Mouse (Mus musculus): ENCODE measurements around the gene Pik3cd. TPM values are rescaled to one million over a fixed set of nuclear protein-coding genes. Genes with fewer than 3 reads are reported as not detected.
A peak's percentile ranks its signal among the peaks of the same experiment; 100 is the strongest.

Gene Pik3cd
- polyA plus RNA-seq, 1 experiment: 106 TPM

GRCm38 (mm10) chr4:149661967-149662589 is 40.3 kb downstream of the Pik3cd start:
- TF ChIP-seq CTCF (IDR thresholded peaks at IDR 0.05; ENCODE audit: borderline replicate concordance, control insufficient read depth, extremely low read depth, insufficient read depth, low read length, poor library complexity): no peak
- TF ChIP-seq POLR2A (IDR thresholded peaks at IDR 0.05; ENCODE audit: control insufficient read depth, extremely low read depth, insufficient read depth, low read length, poor library complexity): no peak
- 34% methylated on average over 14 of the region's 14 CpGs for WGBS
- H3K4me1 ChIP-seq (replicated peaks; ENCODE audit: control insufficient read depth, insufficient read depth, low read length): peaks cover 63% of the 10 kb centered on the region

GRCm38 (mm10) chr4:149660598-149660997 is 41.8 kb downstream of the Pik3cd start:
- peaks cover 9% of the 10 kb centered on the region for H3K36me3 ChIP-seq (ENCODE audit: control insufficient read depth, insufficient read depth, low read length)
- no peak overlapping the region for H3K4me3 ChIP-seq (ENCODE audit: control insufficient read depth, insufficient read depth, low read length)
- no peak for DNase-seq
- peaks cover 60% of the 10 kb centered on the region for H3K4me1 ChIP-seq (replicated peaks; ENCODE audit: control insufficient read depth, insufficient read depth, low read length)
- TF ChIP-seq CTCF (IDR thresholded peaks at IDR 0.05; ENCODE audit: borderline replicate concordance, control insufficient read depth, extremely low read depth, insufficient read depth, low read length, poor library complexity): no peak
- no peak for TF ChIP-seq POLR2A (IDR thresholded peaks at IDR 0.05; ENCODE audit: control insufficient read depth, extremely low read depth, insufficient read depth, low read length, poor library complexity)
- no peaks in the 10 kb centered on the region for H3K27me3 ChIP-seq (ENCODE audit: control insufficient read depth, insufficient read depth, low read length)
- 71% methylated on average over 7 of the region's 7 CpGs for WGBS
- no peak overlapping the region for H3K27ac ChIP-seq (ENCODE audit: control insufficient read depth, insufficient read depth, low read length)

More at GRCm38 (mm10) chr4:149661967-149662589, 40.3 kb downstream of the Pik3cd start:
- no peak for DNase-seq
- no peaks in the 10 kb centered on the region for H3K27me3 ChIP-seq (ENCODE audit: control insufficient read depth, insufficient read depth, low read length)
- no peak overlapping the region for H3K27ac ChIP-seq (ENCODE audit: control insufficient read depth, insufficient read depth, low read length)
- H3K4me3 ChIP-seq (ENCODE audit: control insufficient read depth, insufficient read depth, low read length): no peak overlapping the region
- peaks cover 9% of the 10 kb centered on the region for H3K36me3 ChIP-seq (ENCODE audit: control insufficient read depth, insufficient read depth, low read length)

DNA sequence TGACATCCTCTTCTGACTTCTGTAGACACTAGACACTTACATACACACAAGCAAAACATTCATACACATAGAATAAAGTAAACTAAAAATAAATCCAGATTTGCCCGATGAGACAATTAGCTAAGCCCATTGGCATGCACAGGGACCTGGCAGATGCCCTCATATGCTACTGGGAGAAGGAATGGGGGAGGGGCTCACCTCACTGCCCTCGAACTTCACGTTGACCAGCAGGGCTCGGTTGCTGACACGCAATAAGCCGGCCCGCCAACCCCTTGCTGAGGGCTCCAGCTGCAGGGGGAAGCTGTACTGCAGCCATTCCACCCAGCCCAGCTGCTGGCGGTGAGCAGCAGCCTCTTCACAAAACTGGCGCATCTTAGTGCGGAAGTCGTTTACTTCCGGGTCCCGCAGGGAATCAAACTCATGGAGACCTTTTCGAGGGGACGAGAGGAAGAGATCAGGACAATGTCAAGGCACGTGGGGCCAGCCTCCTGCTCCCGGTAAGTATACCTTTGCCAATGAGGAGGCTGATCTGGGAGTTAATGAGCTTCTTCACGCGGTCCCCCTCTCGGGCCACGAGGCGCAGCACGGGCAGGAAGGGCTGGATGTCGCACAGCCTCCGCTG is 42.8 kb downstream of the Pik3cd start:
- peaks cover 52% of the 10 kb centered on the region for H3K4me1 ChIP-seq (replicated peaks; ENCODE audit: control insufficient read depth, insufficient read depth, low read length)
- H3K36me3 ChIP-seq (ENCODE audit: control insufficient read depth, insufficient read depth, low read length): peaks cover 11% of the 10 kb centered on the region
- 92% methylated on average over 25 of the region's 25 CpGs for WGBS
- H3K4me3 ChIP-seq (ENCODE audit: control insufficient read depth, insufficient read depth, low read length): no peak overlapping the region
- no peaks in the 10 kb centered on the region for H3K27me3 ChIP-seq (ENCODE audit: control insufficient read depth, insufficient read depth, low read length)
- TF ChIP-seq POLR2A (IDR thresholded peaks at IDR 0.05; ENCODE audit: control insufficient read depth, extremely low read depth, insufficient read depth, low read length, poor library complexity) (no peak), CTCF (IDR thresholded peaks at IDR 0.05; ENCODE audit: borderline replicate concordance, control insufficient read depth, extremely low read depth, insufficient read depth, low read length, poor library complexity) (no peak)
- H3K27ac ChIP-seq (ENCODE audit: control insufficient read depth, insufficient read depth, low read length): no peak overlapping the region
- no peak for DNase-seq

- WGBS: 10% methylated on average over 11 of the region's 11 CpGs
- Histone ChIP-seq H3K4me1 (replicated peaks; ENCODE audit: control insufficient read depth, insufficient read depth, low read length) (peaks cover 38% of the 10 kb centered on the region), H3K27me3 (ENCODE audit: control insufficient read depth, insufficient read depth, low read length) (no peaks in the 10 kb centered on the region), H3K4me3 (ENCODE audit: control insufficient read depth, insufficient read depth, low read length) (no peak overlapping the region), H3K27ac (ENCODE audit: control insufficient read depth, insufficient read depth, low read length) (peak overlapping the region; percentile 91), H3K36me3 (ENCODE audit: control insufficient read depth, insufficient read depth, low read length) (peaks cover 28% of the 10 kb centered on the region)
- peak; percentile 31; the same call in 1 of the 2 replicates for TF ChIP-seq POLR2A (IDR thresholded peaks at IDR 0.05; ENCODE audit: control insufficient read depth, extremely low read depth, insufficient read depth, low read length, poor library complexity)
- peak; percentile 26; the same call in 1 of the 2 replicates for TF ChIP-seq CTCF (IDR thresholded peaks at IDR 0.05; ENCODE audit: borderline replicate concordance, control insufficient read depth, extremely low read depth, insufficient read depth, low read length, poor library complexity)
- DNase-seq: peak; percentile 82
Measured at GRCm38 (mm10) chr4:149657858-149658416, 44.4 kb downstream of the Pik3cd start.

DNA sequence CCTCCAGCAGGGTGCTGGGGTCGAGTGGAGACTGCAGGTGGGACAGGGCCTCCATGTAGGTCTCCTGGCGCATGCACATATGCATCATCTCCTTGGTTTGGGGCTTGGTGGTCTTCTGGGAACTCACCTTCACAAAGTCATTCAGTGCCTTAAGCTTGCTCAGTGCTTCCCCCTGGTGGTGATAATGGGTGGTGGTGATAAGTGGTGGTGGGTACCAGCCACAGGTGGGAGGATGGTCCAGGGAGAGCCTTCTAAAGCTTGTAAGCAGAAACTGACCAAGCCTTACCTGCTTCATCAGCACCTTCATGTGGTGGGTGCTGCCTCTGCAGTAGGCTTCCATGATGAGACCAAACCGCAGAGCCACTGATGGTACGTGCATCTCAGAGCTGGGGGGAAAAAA is 48.1 kb downstream of the Pik3cd start:
- H3K27ac ChIP-seq (ENCODE audit: control insufficient read depth, insufficient read depth, low read length): no peak overlapping the region
- WGBS: 96% methylated on average over 4 of the region's 4 CpGs
- H3K36me3 ChIP-seq (ENCODE audit: control insufficient read depth, insufficient read depth, low read length): peaks cover 53% of the 10 kb centered on the region
- peak; percentile 62; the same call in 1 of the 2 replicates for TF ChIP-seq CTCF (IDR thresholded peaks at IDR 0.05; ENCODE audit: borderline replicate concordance, control insufficient read depth, extremely low read depth, insufficient read depth, low read length, poor library complexity)
- no peak for TF ChIP-seq POLR2A (IDR thresholded peaks at IDR 0.05; ENCODE audit: control insufficient read depth, extremely low read depth, insufficient read depth, low read length, poor library complexity)
- peak; percentile 62 for DNase-seq
- H3K4me1 ChIP-seq (replicated peaks; ENCODE audit: control insufficient read depth, insufficient read depth, low read length): peaks cover 25% of the 10 kb centered on the region
- no peak overlapping the region for H3K4me3 ChIP-seq (ENCODE audit: control insufficient read depth, insufficient read depth, low read length)
- H3K27me3 ChIP-seq (ENCODE audit: control insufficient read depth, insufficient read depth, low read length): no peaks in the 10 kb centered on the region

- TF ChIP-seq CTCF (IDR thresholded peaks at IDR 0.05; ENCODE audit: borderline replicate concordance, control insufficient read depth, extremely low read depth, insufficient read depth, low read length, poor library complexity): peak; percentile 84
- no peak for TF ChIP-seq POLR2A (IDR thresholded peaks at IDR 0.05; ENCODE audit: control insufficient read depth, extremely low read depth, insufficient read depth, low read length, poor library complexity)
- H3K27ac ChIP-seq (ENCODE audit: control insufficient read depth, insufficient read depth, low read length): no peak overlapping the region
- WGBS: 76% methylated on average over 24 of the region's 24 CpGs
- DNase-seq: peak; percentile 67
- no peak overlapping the region for H3K4me3 ChIP-seq (ENCODE audit: control insufficient read depth, insufficient read depth, low read length)
- peaks cover 16% of the 10 kb centered on the region for H3K4me1 ChIP-seq (replicated peaks; ENCODE audit: control insufficient read depth, insufficient read depth, low read length)
- H3K27me3 ChIP-seq (ENCODE audit: control insufficient read depth, insufficient read depth, low read length): no peaks in the 10 kb centered on the region
- peaks cover 51% of the 10 kb centered on the region for H3K36me3 ChIP-seq (ENCODE audit: control insufficient read depth, insufficient read depth, low read length)
Measured at GRCm38 (mm10) chr4:149650493-149651193, 51.7 kb downstream of the Pik3cd start.

Data from thymus, adult 2 months (tissue).